Mouse (Mus musculus) heart, postnatal 0 days (tissue): ENCODE data around the gene Hsf2bp.

ENCODE experiments used
- CTCF ChIP-seq: IDR thresholded peaks from 2 replicates; pipeline ENCODE4 v1.5.1; 2016; ENCODE audit warnings: antibody characterized with exemption, control low read depth, low read depth
- EP300 ChIP-seq: IDR thresholded peaks from 2 replicates; pipeline ENCODE4 v1.6.1; 2016; ENCODE audit warnings: antibody characterized with exemption, low read depth

DNA sequence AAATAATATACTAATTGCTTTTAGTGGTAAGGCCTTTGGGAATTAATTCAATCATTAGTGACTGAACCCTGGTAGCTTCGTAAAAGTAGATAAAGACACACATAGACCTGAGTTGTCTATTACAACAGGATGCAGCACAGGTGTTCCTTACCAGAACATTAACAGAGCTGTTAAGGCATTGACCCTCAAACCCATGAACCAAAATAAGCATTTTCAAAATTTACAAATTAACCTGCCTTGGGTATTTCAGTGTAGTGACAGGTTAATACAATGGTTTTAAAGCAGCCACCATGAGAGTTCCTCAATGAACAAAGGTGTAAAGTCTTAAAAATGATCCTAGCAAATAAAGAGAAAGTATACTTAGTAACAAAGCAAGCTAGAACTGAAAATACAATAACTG lies 69.6 kb downstream of the Hsf2bp start:
- no peak for TF ChIP-seq CTCF
- TF ChIP-seq EP300, result no peak
